Mouse (Mus musculus) central nervous system, embryonic 18 days (tissue): ENCODE data around the gene Olfr1057. TPM values are rescaled to one million over a fixed set of nuclear protein-coding genes. Genes with fewer than 3 reads are reported as not detected.

ENCODE experiments used
- polyA plus RNA-seq: library from polyadenylated mRNA; depleted of rRNA; stranded (reverse); fragments of >200 nt; gene quantifications from 2 replicates; pipeline ENCODE4 v1.2.3, GENCODE M21; 2012; rRNA removed

The Olfr1057 gene
- not detected in 2 replicates for polyA plus RNA-seq

DNA sequence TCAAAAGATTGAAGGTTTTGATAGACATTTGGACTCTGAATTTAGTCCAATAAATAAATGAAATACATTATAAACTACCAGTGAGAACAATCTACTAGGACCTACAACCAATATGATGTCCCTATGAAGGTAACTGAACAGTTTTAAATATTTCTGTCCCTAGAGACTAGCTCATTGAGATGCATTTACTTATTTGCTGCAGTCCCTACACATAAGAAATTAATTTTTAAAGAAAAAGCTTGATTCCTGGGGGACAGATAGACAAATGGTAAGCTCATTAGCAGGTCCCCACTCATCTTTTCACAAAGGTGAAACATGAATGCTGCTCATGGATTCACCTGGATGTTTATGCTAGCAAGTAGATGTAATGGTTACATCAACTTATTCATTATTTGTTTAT lies at the start of gene Olfr1057:
Gene Olfr1057, minus strand, starts transcription at position 101 of the 400 bp plus-strand sequence.

DNA sequence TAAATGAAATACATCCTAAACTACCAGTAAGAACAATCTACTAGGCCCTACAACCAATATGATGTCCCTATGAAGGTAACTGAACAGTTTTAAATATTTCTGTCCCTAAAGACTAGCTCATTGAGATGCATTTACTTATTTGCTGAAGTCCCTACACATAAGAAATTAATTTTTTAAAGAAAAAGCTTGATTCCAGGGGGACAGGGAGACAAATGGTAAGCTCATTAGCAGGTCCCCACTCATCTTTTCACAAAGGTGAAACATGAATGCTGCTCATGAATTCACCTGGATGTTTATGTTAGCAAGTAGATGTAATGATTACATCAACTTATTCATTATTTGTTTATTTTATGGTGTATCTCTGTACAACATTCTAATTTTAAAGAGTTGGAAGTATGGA lies 48.5 kb upstream of the Olfr1057 start, which contains the start of gene Olfr1062:
Gene Olfr1062, minus strand, starts transcription at position 101 of the 400 bp plus-strand sequence.

GRCm38 (mm10) chr2:86413950-86414349 lies 35.8 kb upstream of the Olfr1057 start, which contains the start of gene Olfr1061:
TSS of gene Olfr1061 (minus strand) at chr2:86414050.

DNA sequence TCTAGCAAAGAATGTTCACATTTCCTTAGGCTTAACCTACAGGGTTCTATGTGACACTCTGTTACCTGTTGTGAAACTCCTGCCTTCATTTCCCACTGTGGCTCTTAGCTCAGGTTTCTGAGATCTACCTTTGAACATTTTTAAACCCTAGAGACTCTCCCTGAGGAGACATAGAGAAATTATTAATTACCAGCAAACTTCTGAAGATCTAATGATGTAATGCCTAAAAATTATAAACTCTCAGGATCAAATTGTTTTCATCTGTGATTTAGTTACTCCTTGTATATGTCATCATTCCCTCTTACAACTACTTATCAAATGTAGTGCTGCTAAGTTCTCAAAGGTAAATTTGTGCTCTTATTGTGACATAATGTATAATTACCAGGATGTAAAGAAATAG lies 10.3 kb upstream of the Olfr1057 start, which contains the start of gene Olfr1058:
Gene Olfr1058, minus strand, starts transcription at position 101 of the 400 bp plus-strand sequence.

GRCm38 (mm10) chr2:86362369-86362768 lies 15.8 kb downstream of the Olfr1057 start, which contains the start of gene Olfr1056:
TSS of gene Olfr1056 (minus strand) at chr2:86362469.

DNA sequence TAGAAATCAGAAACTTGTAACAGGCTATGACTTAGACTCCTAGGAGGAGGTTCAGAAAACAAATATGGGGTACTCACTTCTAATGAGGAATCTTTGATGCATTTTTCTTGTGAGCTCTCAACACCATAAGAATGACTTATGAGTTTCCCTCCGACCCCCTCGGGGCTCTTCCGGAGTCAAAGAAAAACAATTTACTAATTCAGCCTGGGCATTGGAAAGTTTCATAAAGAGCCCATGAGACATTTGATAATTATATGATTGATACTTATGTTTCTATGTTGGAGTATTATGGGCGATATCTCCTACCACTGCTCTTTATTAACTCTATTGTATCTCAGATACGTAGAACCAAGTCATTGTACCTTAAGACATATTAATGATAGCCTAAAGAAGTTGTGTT lies 28.0 kb downstream of the Olfr1057 start, which contains the start of gene Olfr1055:
Gene Olfr1055, minus strand, starts transcription at position 101 of the 400 bp plus-strand sequence.

DNA sequence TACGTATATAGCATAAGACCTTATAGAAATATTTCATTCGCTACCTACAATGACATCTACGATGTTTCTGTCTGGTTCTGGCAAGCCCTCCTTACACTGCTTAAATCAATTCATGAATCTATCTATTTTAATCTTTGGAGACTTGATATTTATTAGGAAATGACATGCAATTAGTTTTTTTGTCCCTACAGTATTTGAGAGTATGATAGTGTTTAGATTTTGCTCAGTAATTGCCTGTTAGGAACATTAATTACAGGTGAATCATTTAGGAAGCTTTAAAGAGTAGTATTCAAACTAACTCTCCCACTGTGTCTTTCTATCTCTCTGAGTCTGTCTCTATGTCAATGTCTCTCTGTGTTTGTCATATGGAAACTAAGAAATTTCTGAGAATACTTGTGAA lies 42.9 kb downstream of the Olfr1057 start, which contains the start of gene Olfr1054:
Gene Olfr1054, minus strand, starts transcription at position 101 of the 400 bp plus-strand sequence.

Other genes with a start within 250 kb of the Olfr1057 start
- not detected in 2 replicates for gene Olfr1039, start 242.5 kb downstream of the Olfr1057 start, polyA plus RNA-seq
- gene Olfr1040, start 231.7 kb downstream of the Olfr1057 start, polyA plus RNA-seq: not detected in 2 replicates
- not detected in 2 replicates for gene Olfr1042, start 216.6 kb downstream of the Olfr1057 start, polyA plus RNA-seq
- gene Olfr1043, start 210.9 kb downstream of the Olfr1057 start, polyA plus RNA-seq: not detected in 2 replicates
- not detected in 2 replicates for gene Olfr1044, start 200.6 kb downstream of the Olfr1057 start, polyA plus RNA-seq
- not detected in 2 replicates for gene Olfr52, start 192.7 kb downstream of the Olfr1057 start, polyA plus RNA-seq
- gene Olfr1045, start 175.4 kb downstream of the Olfr1057 start, polyA plus RNA-seq: not detected in 2 replicates
- not detected in 2 replicates for gene Olfr1046, start 159.1 kb downstream of the Olfr1057 start, polyA plus RNA-seq
- gene Olfr1047, start 147.0 kb downstream of the Olfr1057 start, polyA plus RNA-seq: not detected in 2 replicates
- gene Olfr1048, start 138.1 kb downstream of the Olfr1057 start, polyA plus RNA-seq: not detected in 2 replicates
- gene Olfr1049, start 120.1 kb downstream of the Olfr1057 start, polyA plus RNA-seq: not detected in 2 replicates
- gene Olfr1051, start 99.3 kb downstream of the Olfr1057 start, polyA plus RNA-seq: not detected in 2 replicates
- gene Olfr1052, start 85.9 kb downstream of the Olfr1057 start, polyA plus RNA-seq: not detected in 2 replicates
- gene Olfr1053, start 63.1 kb downstream of the Olfr1057 start, polyA plus RNA-seq: not detected in 2 replicates
- not detected in 2 replicates for gene Olfr1054, start 43.0 kb downstream of the Olfr1057 start, polyA plus RNA-seq
- gene Olfr1055, start 28.1 kb downstream of the Olfr1057 start, polyA plus RNA-seq: not detected in 2 replicates
- not detected in 2 replicates for gene Olfr1056, start 15.9 kb downstream of the Olfr1057 start, polyA plus RNA-seq
- gene Olfr1058, start 10.2 kb upstream of the Olfr1057 start, polyA plus RNA-seq: not detected in 2 replicates
- not detected in 2 replicates for gene Olfr1061, start 35.7 kb upstream of the Olfr1057 start, polyA plus RNA-seq
- not detected in 2 replicates for gene Olfr1062, start 48.4 kb upstream of the Olfr1057 start, polyA plus RNA-seq
- gene Olfr1065, start 72.2 kb upstream of the Olfr1057 start, polyA plus RNA-seq: not detected in 2 replicates
- gene Olfr1066, start 77.9 kb upstream of the Olfr1057 start, polyA plus RNA-seq: not detected in 2 replicates
- not detected in 2 replicates for gene Olfr228, start 109.0 kb upstream of the Olfr1057 start, polyA plus RNA-seq
- not detected in 2 replicates for gene Olfr1076, start 130.1 kb upstream of the Olfr1057 start, polyA plus RNA-seq
- gene Olfr1079, start 164.1 kb upstream of the Olfr1057 start, polyA plus RNA-seq: not detected in 2 replicates
- not detected in 2 replicates for gene Olfr1080, start 179.8 kb upstream of the Olfr1057 start, polyA plus RNA-seq
- gene Olfr1082, start 220.6 kb upstream of the Olfr1057 start, polyA plus RNA-seq: not detected in 2 replicates